Mouse (Mus musculus): ENCODE results near the gene Gcg. TPM values are rescaled to one million over a fixed set of nuclear protein-coding genes. Genes with fewer than 3 reads are reported as not detected.

Gene Gcg
- polyA plus RNA-seq (2015; fragmentation: Nextera tagmentation; extraction: Ambion mirVana) = not detected in 2 replicates

- WGBS = 80% methylated on average over 9 of the region's 9 CpGs
- Histone ChIP-seq H3K4me2 (no peak within 1 kb of the TSS), H3K4me3 (no peak within 1 kb of the TSS), H3K27ac (replicated peaks) (no peak within 1 kb of the TSS), H3K9me3 (no peaks in the 10 kb centered on the region), H3K4me1 (replicated peaks) (no peaks in the 10 kb centered on the region), H3K9ac (no peak within 1 kb of the TSS), H3K27me3 (no peaks in the 10 kb centered on the region), H3K36me3 (no peaks in the 10 kb centered on the region)
- no peak for ATAC-seq (ENCODE audit: low read depth)
Measured at GRCm38 (mm10) chr2:62483550-62483949, at the start of gene Gcg. Gcg (minus strand) TSS chr2:62483650.

DNA sequence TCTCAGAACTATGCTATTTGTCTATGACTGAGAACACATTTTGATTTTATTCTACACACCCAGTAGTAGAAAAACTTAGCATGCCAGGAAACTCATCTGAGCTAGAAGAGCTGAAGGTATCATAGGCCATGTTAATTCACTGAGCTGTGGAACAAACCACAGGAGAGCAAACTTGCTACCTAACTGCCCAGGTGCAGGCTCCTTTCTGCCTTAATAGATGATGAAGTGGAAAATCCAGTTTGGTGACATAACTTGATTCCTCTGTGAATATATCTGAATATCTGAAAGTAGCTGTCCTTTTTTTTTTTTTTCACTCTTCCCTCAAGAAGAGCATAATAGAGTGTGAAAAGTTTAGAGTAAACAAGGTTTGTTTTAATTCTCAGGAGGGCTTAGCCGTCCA, 47.6 kb upstream of the Gcg start:
- Histone ChIP-seq H3K9me3 (no peaks in the 10 kb centered on the region), H3K36me3 (no peaks in the 10 kb centered on the region), H3K4me2 (no peak overlapping the region), H3K27me3 (no peaks in the 10 kb centered on the region), H3K27ac (replicated peaks) (no peak overlapping the region), H3K4me3 (no peak overlapping the region), H3K9ac (no peak overlapping the region), H3K4me1 (replicated peaks) (no peaks in the 10 kb centered on the region)
- ATAC-seq (ENCODE audit: low read depth) = no peak
- WGBS = 85% methylated on average over 1 of the region's 1 CpGs

DNA sequence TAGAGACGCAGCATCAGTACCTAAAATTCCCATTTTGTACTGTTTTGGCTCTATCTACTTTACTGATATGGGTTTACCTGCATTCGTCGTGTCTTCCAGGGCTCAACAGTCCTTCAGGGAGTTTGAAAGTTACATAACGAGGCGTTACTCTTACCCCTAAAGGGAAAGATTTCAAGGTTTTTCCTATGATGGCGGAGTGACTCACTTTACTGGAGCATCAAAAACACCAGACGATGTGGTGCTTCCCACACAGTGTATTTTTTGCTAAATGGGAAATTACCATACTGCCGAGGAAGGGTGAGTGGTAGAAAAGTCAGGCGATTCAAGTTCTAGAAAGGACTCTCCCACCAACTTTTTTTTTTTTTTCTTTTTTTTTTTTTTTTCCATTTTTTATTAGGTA, 42.9 kb upstream of the Gcg start:
- no peak for ATAC-seq (ENCODE audit: low read depth)
- Histone ChIP-seq H3K9ac (no peak overlapping the region), H3K4me3 (no peak overlapping the region), H3K27ac (replicated peaks) (no peak overlapping the region), H3K9me3 (no peaks in the 10 kb centered on the region), H3K36me3 (no peaks in the 10 kb centered on the region), H3K4me1 (replicated peaks) (no peaks in the 10 kb centered on the region), H3K4me2 (no peak overlapping the region), H3K27me3 (no peaks in the 10 kb centered on the region)
- 93% methylated on average over 9 of the region's 9 CpGs for WGBS

DNA sequence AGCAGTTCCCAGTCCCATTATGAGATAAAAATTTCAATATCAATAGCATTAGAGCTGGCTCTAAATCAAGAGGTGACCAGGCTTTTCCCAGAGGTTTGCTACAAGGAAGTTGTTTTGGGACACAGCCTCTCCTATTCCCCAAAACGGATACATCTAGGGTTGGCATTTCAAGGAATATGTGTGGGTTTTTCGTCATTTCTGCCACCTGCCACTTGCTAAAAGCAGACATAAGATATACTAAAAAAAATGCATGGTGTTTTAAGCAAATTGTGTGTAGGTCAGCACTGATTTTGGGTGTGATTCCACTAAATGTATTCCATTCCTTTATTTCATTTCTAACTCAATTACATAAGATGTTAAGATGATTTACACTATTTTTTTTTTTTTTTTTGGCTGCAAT, 34.3 kb upstream of the Gcg start:
- no peak overlapping the region for H3K4me2 ChIP-seq
- H3K36me3 ChIP-seq = no peaks in the 10 kb centered on the region
- no peaks in the 10 kb centered on the region for H3K4me1 ChIP-seq (replicated peaks)
- 76% methylated on average over 2 of the region's 2 CpGs for WGBS
- no peak overlapping the region for H3K4me3 ChIP-seq
- H3K9me3 ChIP-seq = no peaks in the 10 kb centered on the region
- ATAC-seq (ENCODE audit: low read depth) = no peak
- no peaks in the 10 kb centered on the region for H3K27me3 ChIP-seq
- no peak overlapping the region for H3K27ac ChIP-seq (replicated peaks)
- H3K9ac ChIP-seq = no peak overlapping the region

- H3K4me3 ChIP-seq = no peak overlapping the region
- no peak overlapping the region for H3K27ac ChIP-seq (replicated peaks)
- no peak overlapping the region for H3K4me2 ChIP-seq
- no peaks in the 10 kb centered on the region for H3K4me1 ChIP-seq (replicated peaks)
- H3K9me3 ChIP-seq = no peaks in the 10 kb centered on the region
- WGBS = 87% methylated on average over 6 of the region's 6 CpGs
- no peaks in the 10 kb centered on the region for H3K36me3 ChIP-seq
- H3K9ac ChIP-seq = no peak overlapping the region
- no peaks in the 10 kb centered on the region for H3K27me3 ChIP-seq
- no peak for ATAC-seq (ENCODE audit: low read depth)
Measured at GRCm38 (mm10) chr2:62514477-62514876, 31.0 kb upstream of the Gcg start.

DNA sequence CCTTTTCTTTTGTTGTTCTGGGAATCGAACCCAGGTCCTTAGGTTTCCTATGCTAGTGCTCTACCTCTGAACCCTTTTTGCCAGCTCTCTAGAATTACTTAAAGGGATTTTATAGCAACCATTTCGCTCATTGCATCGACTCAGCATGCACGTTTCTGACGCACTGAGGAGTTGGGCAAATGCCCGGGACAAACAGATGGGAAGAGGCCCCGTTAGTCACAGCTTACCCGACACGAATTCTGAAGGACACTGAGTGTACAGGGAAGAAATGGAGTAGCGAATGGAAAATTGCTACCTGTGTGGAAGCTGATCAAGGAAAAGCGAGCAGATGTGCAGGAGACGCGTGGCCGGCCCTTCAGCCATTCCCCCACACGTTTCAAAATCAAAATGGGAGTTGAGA, 30.0 kb upstream of the Gcg start:
- Histone ChIP-seq H3K36me3 (no peaks in the 10 kb centered on the region), H3K4me2 (no peak overlapping the region), H3K4me1 (replicated peaks) (no peaks in the 10 kb centered on the region), H3K27ac (replicated peaks) (no peak overlapping the region), H3K9me3 (no peaks in the 10 kb centered on the region), H3K9ac (no peak overlapping the region), H3K27me3 (no peaks in the 10 kb centered on the region), H3K4me3 (no peak overlapping the region)
- 91% methylated on average over 15 of the region's 15 CpGs for WGBS
- no peak for ATAC-seq (ENCODE audit: low read depth)

GRCm38 (mm10) chr2:62507130-62507529, 23.7 kb upstream of the Gcg start:
- H3K4me3 ChIP-seq = no peak overlapping the region

DNA sequence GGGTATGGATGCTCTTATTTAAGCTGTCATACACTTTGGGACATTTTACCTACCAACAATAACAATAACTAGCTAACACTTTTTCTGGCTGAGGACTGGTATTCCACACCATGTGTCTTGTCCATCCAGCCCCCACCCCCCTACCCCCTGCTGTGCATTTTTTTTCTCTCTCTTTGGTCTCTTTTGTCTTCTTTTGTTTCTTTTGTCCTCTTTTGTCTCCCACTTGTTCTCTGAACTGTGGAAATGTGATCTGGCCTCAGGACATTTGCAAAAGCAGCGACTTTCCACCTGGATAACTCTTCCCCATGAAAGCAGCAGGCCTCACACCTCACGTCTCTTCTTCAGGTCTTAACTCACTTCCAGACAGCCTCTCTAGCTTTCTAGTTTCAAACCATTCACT, 23.0 kb upstream of the Gcg start:
- 17% methylated on average over 2 of the region's 2 CpGs for WGBS
- no peak overlapping the region for H3K4me3 ChIP-seq
- H3K4me2 ChIP-seq = no peak overlapping the region
- no peaks in the 10 kb centered on the region for H3K9me3 ChIP-seq
- no peaks in the 10 kb centered on the region for H3K27me3 ChIP-seq
- no peak overlapping the region for H3K27ac ChIP-seq (replicated peaks)
- no peak for ATAC-seq (ENCODE audit: low read depth)
- no peak overlapping the region for H3K9ac ChIP-seq
- no peaks in the 10 kb centered on the region for H3K4me1 ChIP-seq (replicated peaks)
- H3K36me3 ChIP-seq = no peaks in the 10 kb centered on the region

More at GRCm38 (mm10) chr2:62507130-62507529, 23.7 kb upstream of the Gcg start:
- H3K27me3 ChIP-seq = no peaks in the 10 kb centered on the region
- H3K9me3 ChIP-seq = no peaks in the 10 kb centered on the region
- H3K4me2 ChIP-seq = no peak overlapping the region
- H3K9ac ChIP-seq = no peak overlapping the region
- no peaks in the 10 kb centered on the region for H3K4me1 ChIP-seq (replicated peaks)
- no peaks in the 10 kb centered on the region for H3K36me3 ChIP-seq
- WGBS = 80% methylated on average over 5 of the region's 5 CpGs
- no peak for ATAC-seq (ENCODE audit: low read depth)
- H3K27ac ChIP-seq (replicated peaks) = no peak overlapping the region

DNA sequence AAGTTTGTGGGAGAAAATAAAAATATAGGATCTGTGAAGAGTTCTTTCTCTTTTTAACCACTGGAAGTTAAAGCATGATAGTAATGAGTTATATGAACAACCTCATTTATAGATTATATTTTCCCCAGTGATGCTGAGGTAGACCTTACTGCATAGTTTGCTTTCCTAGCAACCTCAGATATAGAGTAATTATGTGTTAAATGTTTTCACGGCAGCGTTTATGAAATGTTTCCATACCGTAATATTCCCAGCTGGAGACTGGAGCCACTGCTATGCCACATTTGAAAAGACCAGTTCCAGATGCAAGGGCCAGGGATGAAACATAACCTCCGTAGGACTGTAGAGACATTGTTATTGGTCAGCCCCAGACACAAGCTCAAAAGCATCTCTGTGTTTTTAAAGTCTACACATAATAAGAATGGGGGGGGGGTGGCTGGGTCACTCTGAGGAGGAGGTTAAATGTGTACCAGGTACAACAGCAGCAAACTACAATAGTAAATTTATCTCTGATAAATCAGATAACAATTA, 20.9 kb upstream of the Gcg start:
- H3K4me2 ChIP-seq = no peak overlapping the region
- H3K27me3 ChIP-seq = no peaks in the 10 kb centered on the region
- H3K4me1 ChIP-seq (replicated peaks) = no peaks in the 10 kb centered on the region
- no peak overlapping the region for H3K27ac ChIP-seq (replicated peaks)
- H3K9ac ChIP-seq = no peak overlapping the region
- WGBS = 80% methylated on average over 4 of the region's 4 CpGs
- no peak for ATAC-seq (ENCODE audit: low read depth)
- no peak overlapping the region for H3K4me3 ChIP-seq
- no peaks in the 10 kb centered on the region for H3K36me3 ChIP-seq
- no peaks in the 10 kb centered on the region for H3K9me3 ChIP-seq

DNA sequence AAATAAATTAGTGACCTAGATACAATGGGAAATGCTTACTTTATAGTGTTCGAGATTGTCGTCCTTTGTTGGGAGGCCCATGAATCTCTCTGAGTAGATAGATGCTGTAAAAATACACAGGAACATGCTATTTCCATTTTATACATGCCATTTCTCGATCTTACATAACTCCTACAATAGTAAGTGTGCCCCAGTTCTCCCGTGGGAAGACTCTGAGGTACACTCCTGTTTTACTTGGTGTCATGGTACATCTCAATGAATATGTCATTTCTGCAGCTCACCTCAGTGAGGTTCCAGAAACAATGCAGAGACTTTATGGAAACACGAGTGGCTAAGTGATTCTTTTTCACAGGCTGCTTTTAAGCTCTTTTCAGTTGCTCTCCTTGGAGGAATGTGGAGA, 19.9 kb upstream of the Gcg start:
- Histone ChIP-seq H3K9me3 (no peaks in the 10 kb centered on the region), H3K4me3 (no peak overlapping the region), H3K27me3 (no peaks in the 10 kb centered on the region), H3K27ac (replicated peaks) (no peak overlapping the region), H3K9ac (no peak overlapping the region), H3K4me2 (no peak overlapping the region), H3K36me3 (no peaks in the 10 kb centered on the region), H3K4me1 (replicated peaks) (no peaks in the 10 kb centered on the region)
- 82% methylated on average over 5 of the region's 5 CpGs for WGBS
- no peak for ATAC-seq (ENCODE audit: low read depth)

DNA sequence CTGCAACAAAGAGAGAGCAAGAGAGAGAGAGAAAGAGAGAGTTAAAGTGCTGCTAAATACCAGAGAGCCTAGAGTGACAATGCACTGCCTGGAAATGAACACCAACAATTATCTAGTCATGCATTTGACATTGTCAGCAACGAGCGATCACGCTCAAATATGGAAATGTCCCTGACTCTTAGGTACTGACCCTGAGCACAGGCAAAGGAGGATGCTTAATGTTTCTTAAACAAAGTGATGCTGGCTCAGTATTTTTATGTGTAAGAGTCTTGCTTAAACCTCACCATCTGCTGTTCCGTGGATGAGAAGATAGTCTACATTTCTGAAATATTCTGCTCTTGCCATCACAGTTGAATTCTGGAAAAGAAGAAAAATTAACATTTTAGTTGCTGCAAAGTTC, 19.1 kb upstream of the Gcg start:
- H3K36me3 ChIP-seq = no peaks in the 10 kb centered on the region
- H3K9me3 ChIP-seq = no peaks in the 10 kb centered on the region
- H3K4me2 ChIP-seq = no peak overlapping the region
- no peaks in the 10 kb centered on the region for H3K27me3 ChIP-seq
- H3K9ac ChIP-seq = no peak overlapping the region
- no peak for ATAC-seq (ENCODE audit: low read depth)
- WGBS = 89% methylated on average over 4 of the region's 4 CpGs
- H3K4me1 ChIP-seq (replicated peaks) = no peaks in the 10 kb centered on the region
- no peak overlapping the region for H3K4me3 ChIP-seq
- no peak overlapping the region for H3K27ac ChIP-seq (replicated peaks)

DNA sequence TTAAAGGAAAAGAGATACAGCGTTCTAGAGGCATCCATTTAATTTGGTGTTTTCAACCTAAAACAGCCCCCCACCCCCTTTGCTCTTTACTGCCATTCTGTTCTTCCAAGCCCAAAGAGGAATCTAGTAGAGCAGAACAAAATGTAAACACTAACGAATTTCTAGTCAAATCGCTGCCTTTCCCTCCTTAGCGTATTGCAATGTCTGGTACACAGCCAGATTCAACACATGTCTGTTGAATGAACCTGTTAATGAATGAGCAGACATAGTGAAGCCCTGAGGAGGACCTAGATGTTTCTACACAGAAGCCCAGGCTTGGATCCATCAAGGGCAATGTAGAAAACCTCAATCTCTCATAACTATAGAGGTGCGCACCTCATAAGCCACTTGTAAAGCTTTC, 15.4 kb upstream of the Gcg start:
- Histone ChIP-seq H3K9ac (no peak overlapping the region), H3K27ac (replicated peaks) (no peak overlapping the region), H3K4me1 (replicated peaks) (no peaks in the 10 kb centered on the region), H3K9me3 (no peaks in the 10 kb centered on the region), H3K4me2 (no peak overlapping the region), H3K4me3 (no peak overlapping the region), H3K27me3 (no peaks in the 10 kb centered on the region), H3K36me3 (no peaks in the 10 kb centered on the region)
- WGBS = 93% methylated on average over 5 of the region's 5 CpGs
- no peak for ATAC-seq (ENCODE audit: low read depth)

GRCm38 (mm10) chr2:62498086-62498485, 14.6 kb upstream of the Gcg start:
- ATAC-seq (ENCODE audit: low read depth) = no peak
- 83% methylated on average over 4 of the region's 4 CpGs for WGBS
- Histone ChIP-seq H3K27me3 (no peaks in the 10 kb centered on the region), H3K36me3 (no peaks in the 10 kb centered on the region), H3K4me3 (no peak overlapping the region), H3K4me2 (no peak overlapping the region), H3K4me1 (replicated peaks) (no peaks in the 10 kb centered on the region), H3K9ac (no peak overlapping the region), H3K27ac (replicated peaks) (no peak overlapping the region), H3K9me3 (no peaks in the 10 kb centered on the region)
